Mouse (Mus musculus): ENCODE data around the gene Foxo3. TPM values are rescaled to one million over a fixed set of nuclear protein-coding genes. Genes with fewer than 3 reads are reported as not detected.

The Foxo3 gene
- polyA plus RNA-seq, 1 experiment, result 35.5 TPM

- H3K4me1 ChIP-seq (ENCODE audit: control insufficient read depth, insufficient read depth, low read length), result peaks cover 2% of the 10 kb centered on the region; the same call in 1 of the 2 replicates
- H3K4me3 ChIP-seq (ENCODE audit: insufficient read depth, low read length), result no peak overlapping the region
- no peak for TF ChIP-seq CTCF (IDR thresholded peaks at IDR 0.05; ENCODE audit: extremely low read depth, insufficient read depth, low read length)
- TF ChIP-seq POLR2A (IDR thresholded peaks at IDR 0.05; ENCODE audit: extremely low read depth, insufficient read depth, low read length), result no peak
- no peak overlapping the region for H3K27ac ChIP-seq (ENCODE audit: insufficient read depth, low read length)
Measured at GRCm38 (mm10) chr10:42152426-42153205, 123.9 kb downstream of the Foxo3 start.

GRCm38 (mm10) chr10:42149767-42150166 is 126.8 kb downstream of the Foxo3 start:
- H3K4me3 ChIP-seq (ENCODE audit: insufficient read depth, low read length), result no peak overlapping the region
- TF ChIP-seq CTCF (IDR thresholded peaks at IDR 0.05; ENCODE audit: extremely low read depth, insufficient read depth, low read length) (no peak), POLR2A (IDR thresholded peaks at IDR 0.05; ENCODE audit: extremely low read depth, insufficient read depth, low read length) (no peak)
- peaks cover 2% of the 10 kb centered on the region; the same call in 1 of the 2 replicates for H3K4me1 ChIP-seq (ENCODE audit: control insufficient read depth, insufficient read depth, low read length)
- no peak overlapping the region for H3K27ac ChIP-seq (ENCODE audit: insufficient read depth, low read length)

GRCm38 (mm10) chr10:42148326-42148725 is 128.2 kb downstream of the Foxo3 start:
- no peak overlapping the region for H3K4me3 ChIP-seq (ENCODE audit: insufficient read depth, low read length)
- no peak overlapping the region for H3K27ac ChIP-seq (ENCODE audit: insufficient read depth, low read length)
- peaks cover 2% of the 10 kb centered on the region for H3K4me1 ChIP-seq (ENCODE audit: control insufficient read depth, insufficient read depth, low read length)
- no peak for TF ChIP-seq POLR2A (IDR thresholded peaks at IDR 0.05; ENCODE audit: extremely low read depth, insufficient read depth, low read length)
- no peak for TF ChIP-seq CTCF (IDR thresholded peaks at IDR 0.05; ENCODE audit: extremely low read depth, insufficient read depth, low read length)

GRCm38 (mm10) chr10:42145221-42145620 is 131.3 kb downstream of the Foxo3 start:
- no peak overlapping the region for H3K4me3 ChIP-seq (ENCODE audit: insufficient read depth, low read length)

GRCm38 (mm10) chr10:42144788-42145187 is 131.8 kb downstream of the Foxo3 start:
- Histone ChIP-seq H3K4me3 (ENCODE audit: insufficient read depth, low read length) (no peak overlapping the region), H3K27ac (ENCODE audit: insufficient read depth, low read length) (no peak overlapping the region), H3K4me1 (ENCODE audit: control insufficient read depth, insufficient read depth, low read length) (no peaks in the 10 kb centered on the region; the same call in 1 of the 2 replicates)
- no peak for TF ChIP-seq POLR2A (IDR thresholded peaks at IDR 0.05; ENCODE audit: extremely low read depth, insufficient read depth, low read length)
- no peak for TF ChIP-seq CTCF (IDR thresholded peaks at IDR 0.05; ENCODE audit: extremely low read depth, insufficient read depth, low read length)

More at GRCm38 (mm10) chr10:42145221-42145620, 131.3 kb downstream of the Foxo3 start:
- H3K27ac ChIP-seq (ENCODE audit: insufficient read depth, low read length), result no peak overlapping the region
- no peak for TF ChIP-seq POLR2A (IDR thresholded peaks at IDR 0.05; ENCODE audit: extremely low read depth, insufficient read depth, low read length)
- no peaks in the 10 kb centered on the region; the same call in 1 of the 2 replicates for H3K4me1 ChIP-seq (ENCODE audit: control insufficient read depth, insufficient read depth, low read length)

GRCm38 (mm10) chr10:42144176-42144575 is 132.4 kb downstream of the Foxo3 start:
- Histone ChIP-seq H3K4me1 (ENCODE audit: control insufficient read depth, insufficient read depth, low read length) (no peaks in the 10 kb centered on the region; the same call in 1 of the 2 replicates), H3K27ac (ENCODE audit: insufficient read depth, low read length) (no peak overlapping the region), H3K4me3 (ENCODE audit: insufficient read depth, low read length) (no peak overlapping the region)
- no peak for TF ChIP-seq CTCF (IDR thresholded peaks at IDR 0.05; ENCODE audit: extremely low read depth, insufficient read depth, low read length)
- no peak for TF ChIP-seq POLR2A (IDR thresholded peaks at IDR 0.05; ENCODE audit: extremely low read depth, insufficient read depth, low read length)

- TF ChIP-seq POLR2A (IDR thresholded peaks at IDR 0.05; ENCODE audit: extremely low read depth, insufficient read depth, low read length) (no peak), CTCF (IDR thresholded peaks at IDR 0.05; ENCODE audit: extremely low read depth, insufficient read depth, low read length) (no peak)
- H3K4me3 ChIP-seq (ENCODE audit: insufficient read depth, low read length), result no peak overlapping the region
- no peak overlapping the region for H3K27ac ChIP-seq (ENCODE audit: insufficient read depth, low read length)
- no peaks in the 10 kb centered on the region; the same call in 1 of the 2 replicates for H3K4me1 ChIP-seq (ENCODE audit: control insufficient read depth, insufficient read depth, low read length)
Measured at GRCm38 (mm10) chr10:42142791-42143190, 133.8 kb downstream of the Foxo3 start.

GRCm38 (mm10) chr10:42142081-42142480 is 134.5 kb downstream of the Foxo3 start:
- Histone ChIP-seq H3K4me3 (ENCODE audit: insufficient read depth, low read length) (no peak overlapping the region), H3K27ac (ENCODE audit: insufficient read depth, low read length) (no peak overlapping the region), H3K4me1 (ENCODE audit: control insufficient read depth, insufficient read depth, low read length) (no peaks in the 10 kb centered on the region; the same call in 1 of the 2 replicates)
- TF ChIP-seq POLR2A (IDR thresholded peaks at IDR 0.05; ENCODE audit: extremely low read depth, insufficient read depth, low read length), result no peak
- TF ChIP-seq CTCF (IDR thresholded peaks at IDR 0.05; ENCODE audit: extremely low read depth, insufficient read depth, low read length), result no peak

- no peak overlapping the region for H3K27ac ChIP-seq (ENCODE audit: insufficient read depth, low read length)
- H3K4me1 ChIP-seq (ENCODE audit: control insufficient read depth, insufficient read depth, low read length), result no peaks in the 10 kb centered on the region; the same call in 1 of the 2 replicates
- no peak overlapping the region for H3K4me3 ChIP-seq (ENCODE audit: insufficient read depth, low read length)
- TF ChIP-seq CTCF (IDR thresholded peaks at IDR 0.05; ENCODE audit: extremely low read depth, insufficient read depth, low read length) (no peak), POLR2A (IDR thresholded peaks at IDR 0.05; ENCODE audit: extremely low read depth, insufficient read depth, low read length) (no peak)
Measured at GRCm38 (mm10) chr10:42139749-42140148, 136.8 kb downstream of the Foxo3 start.

All from cortical plate, adult 2 months (tissue).